Mouse (Mus musculus): ENCODE measurements around the gene Sapcd2.

Gene Sapcd2

DNA sequence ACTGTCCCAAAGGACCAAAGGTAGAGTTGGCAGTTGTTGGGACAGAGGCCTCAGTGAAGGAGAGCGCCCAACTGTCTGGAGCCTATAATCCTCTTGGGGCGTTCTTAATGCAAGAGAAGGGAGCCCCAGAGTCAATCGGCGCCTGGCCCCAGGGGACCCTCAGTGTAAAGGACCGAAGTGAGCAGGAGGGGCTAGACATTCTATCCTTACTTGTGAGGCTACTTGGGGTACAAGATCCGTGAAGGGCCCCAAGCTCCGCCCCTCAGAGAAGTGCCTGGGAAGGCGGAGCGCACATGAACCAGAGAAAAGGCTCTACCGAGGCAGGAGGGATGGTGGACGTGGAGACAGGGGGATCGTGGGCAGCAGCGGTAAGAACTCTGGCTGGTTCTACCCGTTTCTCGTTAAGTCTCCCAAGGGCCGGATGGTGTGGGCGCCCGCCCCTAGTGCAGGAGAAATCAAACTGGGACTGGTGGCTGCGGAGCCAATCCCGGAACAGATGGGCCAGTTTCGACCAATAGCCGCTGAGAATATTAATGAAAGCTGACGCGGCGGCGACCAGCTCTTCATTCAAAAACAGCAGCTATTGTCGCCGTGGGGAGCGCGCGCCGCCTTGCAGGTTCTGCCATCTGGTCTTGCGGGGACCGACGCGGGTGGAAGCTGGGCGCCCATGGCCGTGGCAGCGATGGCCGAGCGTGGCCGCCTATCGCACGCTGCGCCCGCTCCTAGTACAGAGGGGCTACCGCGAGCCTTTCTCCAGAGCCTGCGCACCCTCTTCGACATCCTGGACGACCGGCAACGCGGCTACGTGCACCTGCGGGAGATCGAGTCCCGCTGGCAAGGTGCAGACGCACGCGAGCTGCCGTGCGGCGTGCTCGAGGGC lies at the start of gene Sapcd2:
Gene Sapcd2, plus strand, starts transcription at position 558 of the 880 bp plus-strand sequence.
- peak; percentile 81 for DNase-seq (ENCODE audit: low spot score)

DNA sequence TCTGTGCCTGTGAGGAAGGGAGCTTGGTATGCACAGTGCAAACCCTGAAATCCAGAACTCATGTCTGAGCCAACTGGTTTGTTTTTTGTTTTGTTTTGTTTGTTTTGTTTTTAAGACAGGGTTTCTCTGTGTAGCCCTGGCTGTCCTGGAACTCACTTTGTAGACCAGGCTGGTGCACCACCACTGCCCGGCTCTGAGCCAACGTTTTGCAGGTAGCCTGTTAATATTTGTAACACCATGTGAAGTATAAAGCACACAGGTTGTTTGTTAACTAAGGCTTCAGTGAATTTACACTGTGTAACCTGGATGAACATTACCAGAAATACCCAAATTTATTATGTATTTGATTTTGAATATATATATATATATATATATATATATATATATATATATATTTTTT lies 46.1 kb upstream of the Sapcd2 start:
- no peak for DNase-seq (ENCODE audit: low spot score)

DNA sequence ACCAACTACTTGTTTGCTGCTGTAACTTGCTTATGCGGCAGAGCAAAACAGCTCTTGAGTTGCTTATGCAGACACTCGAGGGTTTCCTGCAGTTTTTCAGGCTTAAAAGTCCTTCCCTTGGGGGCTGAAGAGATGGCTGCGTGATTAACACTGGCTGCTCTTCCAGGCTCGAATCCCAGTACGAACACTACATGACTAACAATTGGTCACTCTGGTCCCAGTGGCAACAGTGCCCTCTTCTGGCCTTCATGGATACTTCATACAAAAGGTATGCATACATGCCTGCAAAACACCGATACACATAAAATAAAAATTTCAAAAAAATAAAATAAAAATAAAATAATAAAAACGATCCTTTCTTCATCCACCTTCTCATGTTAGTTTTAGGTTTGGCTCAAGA lies 43.7 kb upstream of the Sapcd2 start:
- DNase-seq (ENCODE audit: low spot score), result no peak

DNA sequence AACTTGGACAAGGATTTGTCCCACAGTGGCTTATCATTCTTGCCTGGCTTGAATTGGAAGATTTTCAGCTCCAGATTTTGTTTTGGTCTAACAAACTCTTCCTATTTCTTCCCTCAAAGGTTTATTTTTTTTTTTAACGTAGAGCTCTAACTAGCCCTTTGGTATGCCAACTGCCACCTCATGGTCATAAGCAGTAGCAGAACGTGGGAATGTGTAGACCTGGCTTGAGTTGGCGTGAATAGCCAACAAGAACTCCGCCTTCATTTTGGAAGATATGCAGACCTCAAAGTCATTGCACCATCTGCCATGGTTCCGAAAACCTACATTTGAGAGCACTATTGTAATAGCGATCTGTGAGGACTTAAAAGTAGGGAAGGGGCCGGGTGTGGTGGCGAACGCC lies 40.7 kb upstream of the Sapcd2 start:
- no peak for DNase-seq (ENCODE audit: low spot score)

DNA sequence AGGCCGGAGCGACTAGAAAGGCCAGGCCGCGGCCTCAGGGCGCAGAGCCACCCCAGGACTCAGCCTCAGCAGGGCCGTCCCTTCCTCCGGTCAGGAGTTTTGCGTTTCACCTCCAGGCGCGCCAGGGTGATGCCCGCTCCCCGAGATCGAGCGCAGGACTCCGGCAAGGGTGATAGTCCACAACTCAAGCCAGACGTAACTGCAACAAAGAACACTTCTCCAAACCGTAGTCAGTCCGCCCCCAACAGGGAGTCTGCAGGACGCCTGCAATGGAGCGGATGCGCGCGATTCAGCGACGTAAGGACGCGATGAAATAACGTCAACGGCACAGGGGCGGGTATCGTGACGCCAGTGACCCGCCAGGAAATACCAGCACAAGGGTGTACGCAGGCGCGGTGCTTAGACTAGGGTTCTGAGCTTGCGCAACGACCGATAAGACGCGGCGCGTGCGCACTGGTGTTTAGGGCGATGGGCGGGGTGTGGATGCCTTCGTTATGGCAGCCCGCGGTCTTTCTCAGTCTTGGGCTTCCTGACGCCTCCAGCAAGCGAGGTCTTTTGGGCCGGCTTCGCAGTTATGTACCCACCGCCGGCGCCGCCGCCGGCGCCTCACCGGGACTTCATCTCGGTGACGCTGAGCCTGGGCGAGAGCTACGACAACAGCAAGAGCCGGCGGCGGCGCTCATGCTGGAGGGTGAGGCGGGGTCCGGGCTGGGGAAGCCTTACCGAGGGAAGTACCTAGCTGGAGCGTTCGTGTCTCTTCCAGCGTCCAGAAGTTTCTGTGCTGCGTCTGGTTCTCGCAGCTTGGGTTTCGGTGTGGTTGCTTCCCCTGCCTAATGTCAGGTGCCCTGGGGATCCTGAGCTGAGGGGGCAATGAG lies 39.6 kb upstream of the Sapcd2 start, which contains the start of gene Man1b1:
Gene Man1b1, plus strand, starts transcription at position 53 of the 875 bp plus-strand sequence.
- peak; percentile 99 for DNase-seq (ENCODE audit: low spot score)

DNA sequence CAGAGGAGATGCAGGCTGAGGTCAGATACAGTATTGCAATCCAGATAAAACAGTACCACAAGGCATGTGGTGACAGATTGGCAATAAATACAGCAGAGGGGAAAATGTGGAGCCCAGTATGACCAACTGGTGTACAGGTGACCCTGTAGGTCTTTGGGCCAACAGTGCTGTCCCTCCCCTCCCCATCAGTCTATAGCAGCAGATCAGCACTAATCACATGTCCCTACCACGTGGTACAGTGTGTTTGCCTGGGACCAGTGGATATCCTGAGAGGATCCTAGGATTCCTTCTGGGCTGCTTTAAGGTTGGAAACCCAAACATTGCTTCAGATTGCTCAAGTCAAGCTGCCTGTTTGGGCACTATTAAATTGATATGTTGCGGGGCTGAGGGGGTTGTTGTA lies 38.6 kb upstream of the Sapcd2 start:
- DNase-seq (ENCODE audit: low spot score), result no peak

DNA sequence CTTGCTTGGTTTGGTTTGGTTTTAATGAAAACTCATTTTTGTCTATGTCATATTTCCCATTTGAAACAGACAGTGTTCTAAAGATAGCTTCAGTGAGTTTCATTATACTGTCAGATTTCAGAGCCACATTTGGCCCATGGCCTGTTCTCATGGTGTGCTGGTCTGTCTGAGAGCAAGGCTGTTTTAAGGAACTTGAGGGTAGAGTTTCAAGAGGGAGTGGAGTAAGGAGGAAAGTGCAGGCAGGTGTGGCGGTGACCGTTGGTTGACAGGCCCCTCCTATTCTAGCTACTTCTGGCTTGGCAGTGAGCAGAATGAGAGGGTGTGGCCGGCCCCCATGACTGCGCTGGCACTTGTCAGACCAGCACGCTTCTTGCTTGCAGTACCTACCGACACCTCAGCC lies 33.8 kb upstream of the Sapcd2 start:
- no peak for DNase-seq (ENCODE audit: low spot score)

DNA sequence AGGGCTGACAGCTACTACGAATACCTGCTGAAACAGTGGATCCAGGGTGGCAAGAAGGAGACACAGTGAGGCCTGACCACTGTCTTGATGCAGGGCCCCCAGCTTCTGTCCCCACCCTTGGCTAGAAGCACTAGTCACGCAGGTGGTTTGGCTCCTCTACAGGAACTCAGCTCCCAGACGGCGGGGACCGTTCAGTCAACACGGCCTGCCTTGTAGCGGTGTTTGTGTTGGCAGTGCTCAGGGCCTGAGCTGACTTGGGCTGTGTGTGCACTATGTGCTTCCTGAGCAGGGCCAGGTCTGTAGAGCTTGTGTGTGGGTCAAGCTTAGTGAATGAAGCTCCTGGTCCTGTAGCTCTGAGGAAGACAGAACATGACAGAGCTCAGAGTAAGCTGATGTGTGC lies 24.0 kb upstream of the Sapcd2 start:
- no peak for DNase-seq (ENCODE audit: low spot score)

DNA sequence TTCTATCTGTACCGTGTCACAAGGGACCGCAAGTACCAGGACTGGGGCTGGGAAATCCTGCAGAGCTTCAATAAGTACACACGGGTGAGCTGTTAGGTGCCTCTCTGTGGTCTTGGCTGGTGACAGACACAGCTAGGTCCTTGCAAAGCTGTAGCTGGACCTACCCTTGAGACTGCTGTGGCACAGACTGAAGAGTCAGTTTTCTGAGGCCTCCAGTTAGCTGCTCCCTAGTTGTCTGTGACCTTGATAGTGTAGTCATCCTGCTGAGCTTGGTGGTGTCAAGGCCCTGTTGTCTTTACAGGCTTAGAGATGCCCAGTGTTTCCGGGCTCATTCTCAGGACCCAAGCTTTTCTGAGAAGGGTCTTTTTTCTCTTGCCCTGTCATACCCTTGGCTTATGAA lies 22.6 kb upstream of the Sapcd2 start:
- no peak for DNase-seq (ENCODE audit: low spot score)

DNA sequence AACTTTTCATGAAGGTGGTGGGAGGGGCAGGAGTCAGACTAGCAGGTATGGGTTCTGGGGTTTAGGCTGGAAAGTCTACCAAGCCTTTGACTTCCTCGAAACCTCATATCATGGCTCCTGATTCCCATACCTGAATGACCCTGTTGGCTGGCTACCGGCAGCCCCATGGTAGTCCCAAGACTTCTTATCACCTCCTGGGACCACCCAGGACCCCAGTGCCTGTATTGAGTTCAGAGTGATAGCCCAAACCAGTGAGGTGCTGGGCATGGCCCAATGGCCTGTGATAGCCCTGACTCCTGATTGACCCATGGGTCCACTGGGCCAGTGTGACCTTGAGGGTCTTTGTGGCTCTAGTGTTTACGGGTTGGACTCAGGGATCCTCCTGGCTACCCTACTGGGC lies 21.4 kb upstream of the Sapcd2 start:
- DNase-seq (ENCODE audit: low spot score), result no peak

DNA sequence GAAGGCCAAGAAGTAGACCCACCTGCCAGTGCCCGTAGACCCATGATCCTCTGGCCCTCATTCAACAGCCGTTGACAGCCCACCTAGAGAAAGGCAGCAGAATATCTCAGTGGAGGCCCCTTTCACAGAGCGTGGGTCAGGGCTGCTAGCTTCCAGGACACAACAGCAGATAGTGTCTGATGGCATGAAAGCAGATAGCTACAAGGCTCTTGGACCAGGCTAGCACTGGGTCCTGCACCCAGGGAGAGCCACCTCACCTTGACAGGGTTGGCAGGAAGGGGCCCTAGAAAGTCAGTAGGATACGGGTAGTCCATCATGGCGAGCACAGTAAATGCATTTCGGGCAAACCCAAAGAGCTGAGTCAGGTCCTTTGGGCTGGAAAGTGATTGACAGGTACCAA lies 17.9 kb upstream of the Sapcd2 start:
- no peak for DNase-seq (ENCODE audit: low spot score)

DNA sequence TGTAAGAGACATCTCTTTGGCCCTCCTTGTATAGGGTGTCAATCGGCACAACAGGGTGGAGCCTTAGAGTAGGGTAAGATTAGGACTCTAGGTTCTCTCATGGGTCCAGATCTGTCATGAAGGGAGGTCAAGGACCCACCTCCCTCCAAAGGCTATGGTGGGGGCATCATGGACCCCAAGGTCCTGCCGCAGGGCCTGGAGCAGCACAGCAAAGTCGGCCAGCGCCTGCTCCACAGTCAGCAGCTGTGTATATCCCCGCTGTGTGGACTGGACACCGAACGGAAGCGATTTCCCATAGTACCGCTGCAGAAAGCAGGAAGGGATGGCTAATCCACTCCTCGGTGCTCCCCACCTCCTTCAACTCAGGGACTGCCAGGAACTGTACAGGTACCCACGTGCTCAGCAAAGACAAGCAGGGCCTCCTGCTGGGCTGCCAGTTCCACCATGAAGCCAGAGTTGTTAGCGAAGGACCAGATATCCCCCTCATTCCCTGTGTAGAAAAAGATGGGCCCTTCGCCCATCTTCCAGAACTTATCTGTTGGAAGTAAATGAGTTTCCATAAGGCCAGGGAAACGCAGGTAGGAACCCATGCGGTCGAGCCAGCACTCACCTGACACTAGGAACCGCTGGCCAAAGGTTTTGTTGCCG lies 16.6 kb upstream of the Sapcd2 start:
- DNase-seq (ENCODE audit: low spot score), result no peak

DNA sequence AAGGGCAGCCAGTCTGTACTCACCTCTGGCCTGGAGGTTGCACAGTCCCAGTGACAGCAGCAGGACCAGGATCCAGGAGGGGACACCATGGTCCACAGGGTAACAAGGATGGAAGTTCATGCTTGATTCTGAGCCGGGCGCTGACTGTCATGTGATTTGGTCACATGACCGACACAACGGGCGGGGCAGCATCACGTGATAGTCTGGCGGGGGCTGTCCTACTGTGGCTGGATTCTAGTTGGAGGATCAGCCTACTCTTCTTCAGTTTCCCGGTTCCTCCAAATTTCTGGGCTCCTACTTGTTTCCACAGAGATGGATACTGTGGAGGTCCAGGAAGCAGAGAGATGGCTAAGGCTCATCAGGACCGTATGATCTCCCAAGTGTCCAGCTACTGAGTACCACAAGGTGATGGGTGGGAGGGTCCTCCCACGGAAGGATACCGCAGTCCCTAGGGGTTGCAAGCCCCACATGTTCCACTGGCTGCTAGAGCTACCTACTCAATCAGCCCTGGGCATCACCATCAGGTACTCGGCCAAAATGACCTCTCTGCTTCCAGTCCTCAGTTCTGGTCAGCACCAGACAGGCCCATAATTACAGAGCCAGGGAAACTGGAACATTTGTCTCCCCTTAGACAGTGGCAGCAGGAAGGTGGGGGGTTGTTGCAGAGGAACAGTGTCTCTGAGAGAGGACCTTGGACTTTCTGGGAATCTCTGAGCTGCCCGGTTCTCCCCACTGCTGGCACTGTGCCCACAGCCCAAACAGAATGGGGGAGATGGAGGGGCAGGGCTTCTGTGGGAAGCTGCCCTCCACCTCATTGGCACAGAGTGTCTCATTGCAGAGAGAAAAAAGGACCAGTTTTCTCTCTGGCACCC lies 15.7 kb upstream of the Sapcd2 start, which contains the start of gene Dpp7:
Gene Dpp7, minus strand, starts transcription at position 152 of the 872 bp plus-strand sequence.
- peak; percentile 78 for DNase-seq (ENCODE audit: low spot score)

DNA sequence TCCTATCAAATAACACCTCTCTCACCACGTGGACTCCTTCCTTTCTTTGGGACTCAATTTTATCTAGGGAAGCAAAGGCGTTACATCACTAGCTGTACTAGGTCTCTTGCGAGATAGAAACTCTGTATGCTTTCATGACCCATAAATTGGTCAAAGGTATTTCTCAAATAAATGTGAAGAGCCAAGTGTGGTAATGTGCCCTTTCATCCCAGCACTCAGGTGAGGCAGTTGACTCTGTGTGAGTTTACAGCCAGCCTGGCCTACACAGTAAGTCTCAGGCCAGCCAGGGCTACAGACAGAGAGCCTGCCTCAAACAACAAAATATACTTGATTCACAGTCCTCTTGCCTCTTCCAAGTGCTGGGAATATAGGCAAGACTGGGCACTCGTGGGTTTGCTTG lies 12.3 kb upstream of the Sapcd2 start:
- DNase-seq (ENCODE audit: low spot score), result no peak

DNA sequence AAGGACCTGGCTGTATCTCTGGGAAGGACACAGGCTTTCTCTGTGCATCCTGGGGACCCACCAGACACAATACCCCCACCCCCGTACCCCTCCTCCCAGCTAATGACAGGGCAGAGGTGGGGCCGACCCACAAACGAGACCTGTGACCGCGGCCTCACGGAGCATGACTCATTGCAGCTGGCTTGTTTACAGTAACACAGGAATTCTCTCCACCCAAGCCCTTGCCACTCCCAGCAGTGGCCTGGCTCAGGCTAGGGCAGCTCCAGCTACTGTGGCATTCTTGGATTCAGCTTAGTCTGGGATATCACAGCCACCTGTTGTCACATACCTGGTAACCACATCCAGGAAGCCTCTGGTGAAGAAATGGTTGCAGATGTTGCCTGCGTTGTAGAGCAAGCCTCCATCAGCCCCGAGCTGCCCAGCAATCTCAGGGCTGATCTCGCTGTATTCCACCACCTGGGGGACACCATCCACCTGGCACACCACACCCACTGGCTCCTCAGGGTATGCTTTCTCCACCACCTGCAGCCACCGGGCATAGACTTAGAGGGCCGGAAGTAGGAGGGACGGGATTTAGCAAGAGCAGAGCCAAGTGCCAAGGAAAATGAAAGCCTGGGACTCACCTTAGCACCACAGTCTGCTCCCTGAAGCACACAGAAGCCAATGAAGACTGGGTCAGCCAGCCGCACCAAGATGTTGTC lies 8.5 kb upstream of the Sapcd2 start:
- no peak for DNase-seq (ENCODE audit: low spot score)

DNA sequence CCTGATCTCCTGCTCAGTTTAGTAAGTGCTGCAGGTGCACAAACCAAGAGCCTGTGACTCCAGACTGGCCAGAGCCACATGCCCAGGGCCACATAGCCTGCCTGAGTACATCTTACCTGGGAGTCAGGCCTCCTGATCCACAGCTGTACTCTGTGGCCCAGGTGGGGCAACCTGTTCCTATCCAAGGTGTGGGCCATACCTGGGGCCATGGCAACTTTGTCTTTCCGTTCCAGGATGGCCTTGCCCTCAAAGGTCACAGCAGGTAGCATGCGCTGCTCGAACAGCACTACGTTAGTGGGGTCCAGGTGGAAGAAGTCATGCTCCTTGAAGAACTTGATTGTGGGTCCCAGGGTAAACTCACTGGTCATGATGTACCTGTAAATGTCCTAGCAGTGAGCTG lies 7.8 kb upstream of the Sapcd2 start:
- no peak for DNase-seq (ENCODE audit: low spot score)

DNA sequence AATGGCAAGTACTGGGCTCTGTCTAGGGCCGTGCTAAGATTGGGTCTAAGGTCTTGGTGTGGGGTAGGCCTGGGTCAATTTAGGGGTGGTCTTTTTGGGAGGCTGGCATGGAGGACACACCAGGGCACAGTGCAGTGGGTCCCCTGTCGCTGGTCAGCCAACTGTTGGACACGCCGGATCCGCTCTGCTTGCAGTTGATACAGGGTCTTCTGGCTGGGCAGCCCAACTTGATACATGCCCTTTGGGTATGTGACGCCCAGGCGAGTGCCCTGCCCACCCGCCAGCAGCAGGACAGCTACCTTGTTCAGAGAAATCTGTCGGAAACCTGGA lies 7.4 kb upstream of the Sapcd2 start:
- no peak for DNase-seq (ENCODE audit: low spot score)

DNA sequence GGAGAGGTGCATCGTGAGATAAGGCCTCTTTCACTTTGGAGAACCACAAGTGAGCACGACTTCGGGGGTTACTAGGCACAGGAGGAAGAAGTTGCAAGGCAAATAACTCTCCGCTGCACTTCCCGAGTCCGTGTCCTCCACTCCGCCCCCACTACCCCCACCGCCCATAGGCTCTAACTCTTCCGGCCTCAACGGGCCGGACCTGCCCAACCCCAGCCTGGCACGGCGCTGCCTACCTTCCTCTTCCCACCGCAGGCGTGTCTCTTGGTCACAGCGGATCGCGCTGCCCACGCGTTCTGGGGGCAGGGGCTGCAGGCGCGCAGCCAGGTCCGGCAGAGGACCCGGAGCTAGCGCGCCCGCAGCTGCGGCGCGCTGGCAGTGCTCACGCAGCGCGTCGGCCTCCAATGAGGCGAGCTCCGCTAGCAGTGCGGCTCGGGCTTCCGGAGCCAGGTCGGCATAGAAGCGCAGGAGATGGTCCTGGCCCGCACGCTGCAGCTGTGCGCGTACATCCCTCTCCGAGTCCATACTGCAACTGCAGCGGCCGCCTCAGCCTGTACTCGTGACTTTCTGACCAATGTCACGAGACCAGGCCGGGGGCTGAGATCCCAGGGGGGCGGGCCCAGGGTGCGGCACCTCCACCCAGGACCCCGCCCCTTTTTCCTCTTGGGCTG lies 6.9 kb upstream of the Sapcd2 start, which contains the start of gene Uap1l1:
Gene Uap1l1, minus strand, starts transcription at position 592 of the 671 bp plus-strand sequence.
- peak; percentile 81 for DNase-seq (ENCODE audit: low spot score)

DNA sequence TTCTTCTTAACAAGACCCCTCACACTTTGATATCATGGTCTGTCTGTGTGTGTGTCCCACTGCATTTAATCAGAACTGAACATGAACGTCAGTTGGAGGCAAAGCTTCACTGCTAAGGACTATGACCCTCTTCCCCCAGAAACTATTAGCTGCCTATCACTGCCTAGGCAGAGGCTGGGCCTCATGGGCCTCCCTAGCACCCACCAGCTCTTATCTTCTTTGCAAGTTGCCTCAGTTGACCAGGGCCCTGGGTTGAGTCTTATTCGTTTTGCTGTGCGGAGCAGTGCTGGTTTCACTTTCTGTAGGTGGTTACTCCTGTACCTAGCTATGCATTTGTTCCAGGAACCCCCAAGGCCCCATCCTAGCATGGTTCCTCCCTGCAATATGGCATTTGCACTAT lies 2.1 kb upstream of the Sapcd2 start:
- DNase-seq (ENCODE audit: low spot score), result no peak
